ENCODE assay signal across 7 mouse cellular contexts in the genomic region with DNA sequence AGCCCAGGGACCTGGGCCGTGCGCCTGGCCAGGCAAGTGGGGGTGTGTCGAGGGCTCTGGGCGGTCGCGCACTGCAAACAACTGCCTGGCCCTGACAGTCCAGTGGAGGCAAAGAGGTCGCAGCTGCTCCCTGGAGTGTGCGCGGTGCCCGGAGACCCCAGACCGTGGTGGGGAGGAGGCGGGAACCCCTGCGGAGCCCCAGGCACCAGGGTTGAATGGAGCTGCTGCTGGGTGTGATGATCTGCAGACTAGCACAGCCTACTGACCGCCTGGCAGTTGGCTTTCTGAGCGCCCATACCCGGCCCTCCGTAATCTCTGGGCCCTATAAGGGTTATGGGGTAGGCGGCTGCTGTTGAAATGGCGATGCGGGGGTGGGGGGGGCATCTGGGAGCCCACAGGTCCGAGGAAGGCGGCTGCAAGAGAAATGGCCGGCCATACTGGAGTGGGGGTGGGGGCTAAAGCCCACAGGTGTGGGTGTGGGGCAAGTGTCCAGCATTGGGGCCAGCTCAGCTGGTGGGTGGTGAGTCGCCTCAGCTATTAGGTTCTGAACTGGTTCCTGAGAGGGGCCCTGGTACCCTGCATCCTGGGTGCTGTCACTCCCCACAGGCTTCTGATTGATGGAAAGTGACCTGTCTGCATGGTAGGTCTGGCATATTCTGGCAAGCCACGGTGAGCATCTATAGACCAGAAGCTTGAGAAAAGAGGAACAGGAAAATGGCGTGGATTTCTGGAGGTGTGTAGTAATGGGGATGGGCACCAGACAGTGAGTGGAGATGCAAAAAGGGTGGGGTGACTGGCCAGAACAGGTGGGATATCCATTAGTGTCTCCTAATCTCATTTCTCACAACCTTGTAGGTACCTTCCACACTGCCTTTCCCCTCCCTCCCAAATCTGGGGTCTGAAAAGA. TPM values are rescaled to one million over a fixed set of nuclear protein-coding genes. Genes with fewer than 3 reads are reported as not detected.
DNase-seq lines count a peak whose midpoint lies in the region; ATAC-seq and TF ChIP-seq lines count a peak whose summit lies in the region.
"Not testable (repeated sequence)": the region's sequence is repeated elsewhere in the genome, so short reads cannot be mapped to it uniquely, and the experiment has no call there.

No protein-coding gene starts in this region.

- H3K4me2 ChIP-seq in intestine, embryonic 15.5 days (replicated peaks): peak overlapping the region; percentile 64
- peak overlapping the region; percentile 59 for H3K4me2 ChIP-seq in midbrain, embryonic 11.5 days

- not testable (repeated sequence) for H3K9me3 ChIP-seq in embryonic facial prominence, embryonic 10.5 days; intestine, embryonic 15.5 days; midbrain, embryonic 11.5 days (ENCODE audit: control insufficient read depth, low read length)

- TF ChIP-seq POLR2A in heart, adult 2 months (IDR thresholded peaks at IDR 0.05; ENCODE audit: insufficient read depth, low read depth, low read length); liver, adult 2 months (IDR thresholded peaks at IDR 0.05; ENCODE audit: extremely low read depth, insufficient read depth, low read length); small intestine, adult 2 months (IDR thresholded peaks at IDR 0.05; ENCODE audit: low read depth, low read length): not testable (repeated sequence)

- peak overlapping the region; percentile 82 for H3K27ac ChIP-seq in embryonic facial prominence, embryonic 10.5 days (replicated peaks)
- not testable (repeated sequence) for H3K27ac ChIP-seq in heart, adult 2 months; intestine, embryonic 15.5 days; liver, adult 2 months (replicated peaks; ENCODE audit: insufficient read depth, low read depth, low read length); small intestine, adult 2 months (ENCODE audit: insufficient read depth, low read depth, low read length)
- peak overlapping the region; percentile 30; the same call in 1 of the 2 replicates for H3K27ac ChIP-seq in midbrain, embryonic 11.5 days (ENCODE audit: low read depth, low read length)

- WGBS in embryonic facial prominence, embryonic 10.5 days: 17% methylated on average over 26 of the region's 26 CpGs
- WGBS in heart, adult 2 months: 22% methylated on average over 25 of the region's 26 CpGs
- WGBS in intestine, embryonic 15.5 days: 23% methylated on average over 26 of the region's 26 CpGs
- 2% methylated on average over 26 of the region's 26 CpGs for WGBS in liver, adult 2 months
- WGBS in midbrain, embryonic 11.5 days: 25% methylated on average over 22 of the region's 26 CpGs
- 13% methylated on average over 26 of the region's 26 CpGs for WGBS in small intestine, adult 2 months

- TF ChIP-seq EP300 in heart, adult 2 months (IDR thresholded peaks at IDR 0.05; ENCODE audit: insufficient read depth, low read depth, low read length): not testable (repeated sequence)

- peak; percentile 22 for DNase-seq in brain, adult 2 months (ENCODE audit: low read depth, low spot score)
- DNase-seq in embryonic facial prominence, embryonic 10.5 days (ENCODE audit: low spot score): peak; percentile 29
- DNase-seq in heart, adult 2 months: peak; percentile 3 to 46
- not testable (repeated sequence) for DNase-seq in liver, adult 2 months (ENCODE audit: extremely low read depth, low read depth, low spot score)
- peak; percentile 85 for DNase-seq in midbrain, embryonic 11.5 days (ENCODE audit: low spot score, missing footprints)

- H3K27me3 ChIP-seq in embryonic facial prominence, embryonic 10.5 days (replicated peaks; ENCODE audit: low read depth, poor library complexity, severe bottlenecking); heart, adult 2 months (ENCODE audit: control insufficient read depth, insufficient read depth, low read length); intestine, embryonic 15.5 days (replicated peaks); liver, adult 2 months (ENCODE audit: control insufficient read depth, insufficient read depth, low read length); midbrain, embryonic 11.5 days (ENCODE audit: control insufficient read depth, insufficient read depth, low read length); small intestine, adult 2 months (ENCODE audit: control insufficient read depth, insufficient read depth, low read length): not testable (repeated sequence)

- not testable (repeated sequence) for TF ChIP-seq CTCF in heart, adult 2 months (IDR thresholded peaks at IDR 0.05); liver, adult 2 months (IDR thresholded peaks at IDR 0.05; ENCODE audit: low read depth, low read length); small intestine, adult 2 months (IDR thresholded peaks at IDR 0.05; ENCODE audit: extremely low read depth, insufficient read length, insufficient replicate concordance, low read depth, low read length)

- not testable (repeated sequence) for H3K79me2 ChIP-seq in heart, adult 2 months (replicated peaks; ENCODE audit: control insufficient read depth, insufficient read depth, low read length); liver, adult 2 months (ENCODE audit: control insufficient read depth, insufficient read depth, low read length)

- peaks cover 29% of the 10 kb centered on the region for H3K36me3 ChIP-seq in embryonic facial prominence, embryonic 10.5 days (replicated peaks)
- not testable (repeated sequence) for H3K36me3 ChIP-seq in heart, adult 2 months (ENCODE audit: control insufficient read depth, insufficient read depth, low read length); intestine, embryonic 15.5 days; liver, adult 2 months (ENCODE audit: control insufficient read depth, insufficient read depth, low read length); midbrain, embryonic 11.5 days (ENCODE audit: control insufficient read depth, insufficient read depth, low read length); small intestine, adult 2 months (ENCODE audit: control insufficient read depth, insufficient read depth, low read length)

- peak overlapping the region; percentile 69 for H3K4me3 ChIP-seq in embryonic facial prominence, embryonic 10.5 days
- H3K4me3 ChIP-seq in heart, adult 2 months: peak overlapping the region; percentile 42
- peak overlapping the region; percentile 50 for H3K4me3 ChIP-seq in intestine, embryonic 15.5 days (replicated peaks)
- peak overlapping the region; percentile 50; the same call in 1 of the 2 replicates for H3K4me3 ChIP-seq in liver, adult 2 months (ENCODE audit: insufficient read depth, low read depth, low read length)
- peak overlapping the region; percentile 47 for H3K4me3 ChIP-seq in midbrain, embryonic 11.5 days (ENCODE audit: low read depth, low read length)
- peak overlapping the region; percentile 54 for H3K4me3 ChIP-seq in small intestine, adult 2 months (ENCODE audit: low read depth, low read length)

- peak overlapping the region; percentile 43 for H3K9ac ChIP-seq in heart, adult 2 months (ENCODE audit: low read depth, low read length)
- H3K9ac ChIP-seq in intestine, embryonic 15.5 days: peak overlapping the region; percentile 45; the same call in 1 of the 2 replicates
- H3K9ac ChIP-seq in liver, adult 2 months (ENCODE audit: low read depth, low read length): not testable (repeated sequence)
- H3K9ac ChIP-seq in midbrain, embryonic 11.5 days (ENCODE audit: low read length): peak overlapping the region; percentile 63

- intact Hi-C loops in heart, adult 2 months (cut with DNase I): not testable (repeated sequence)

- peak; percentile 75 for ATAC-seq in intestine, embryonic 15.5 days
- peak; percentile 79 for ATAC-seq in midbrain, embryonic 11.5 days (ENCODE audit: low FRiP score)

- not testable (repeated sequence) for H3K4me1 ChIP-seq in embryonic facial prominence, embryonic 10.5 days; heart, adult 2 months (ENCODE audit: control insufficient read depth, insufficient read depth, low read length); intestine, embryonic 15.5 days (replicated peaks); liver, adult 2 months (ENCODE audit: control insufficient read depth, insufficient read depth, low read length); midbrain, embryonic 11.5 days (ENCODE audit: control insufficient read depth, insufficient read depth, low read length); small intestine, adult 2 months (ENCODE audit: control insufficient read depth, insufficient read depth, insufficient read length, low read length)

RNA-seq across cellular contexts. Expression of gene Bhlhb9, which starts 0.8 kb away (rescaled TPM):
- polyA plus RNA-seq in embryonic facial prominence, embryonic 10.5 days (2016; fragmentation: Nextera tagmentation; extraction: Ambion mirVana): 49.2 and 52.8 TPM in 2 replicates
- 10 to 100 TPM in 1 of 2 experiments, 1 to 10 TPM in 1; 9.0 to 16.2 TPM for total RNA-seq in heart, adult 2 months (2021)
- polyA plus RNA-seq in heart, adult 2 months (2012; rRNA removed): 4.7 and 6.6 TPM in 2 replicates
- 32.6 and 35.7 TPM in 2 replicates for polyA plus RNA-seq in intestine, embryonic 15.5 days (2015; fragmentation: Nextera tagmentation; extraction: Ambion mirVana)
- 2.7 and 4.1 TPM in 2 replicates for total RNA-seq in liver, adult 2 months (2014; rRNA removed)
- 0.41 and 1.5 TPM in 2 replicates for polyA plus RNA-seq in liver, adult 2 months (2012; rRNA removed)
- 67.1 and 79.6 TPM in 2 replicates for polyA plus RNA-seq in midbrain, embryonic 11.5 days (2014; fragmentation: Nextera tagmentation; extraction: Ambion mirVana)
- 0.13 and 0.52 TPM in 2 replicates for polyA plus RNA-seq in small intestine, adult 2 months (2012; rRNA removed)

RNA-seq across cellular contexts. Expression of gene Gprasp2, which starts 42.3 kb away (rescaled TPM):
- 28.7 and 31.8 TPM in 2 replicates for polyA plus RNA-seq in embryonic facial prominence, embryonic 10.5 days (2016; fragmentation: Nextera tagmentation; extraction: Ambion mirVana)
- 1 to 10 TPM; 1.2 to 3.5 TPM for total RNA-seq in heart, adult 2 months (2021)
- polyA plus RNA-seq in heart, adult 2 months (2012; rRNA removed): 1.9 and 2.1 TPM in 2 replicates
- polyA plus RNA-seq in intestine, embryonic 15.5 days (2015; fragmentation: Nextera tagmentation; extraction: Ambion mirVana): 17.9 and 18.9 TPM in 2 replicates
- 0.09 and 0.34 TPM in 2 replicates for total RNA-seq in liver, adult 2 months (2014; rRNA removed)
- 0.16 and 0.17 TPM in 2 replicates for polyA plus RNA-seq in liver, adult 2 months (2012; rRNA removed)
- 38.9 and 48.1 TPM in 2 replicates for polyA plus RNA-seq in midbrain, embryonic 11.5 days (2014; fragmentation: Nextera tagmentation; extraction: Ambion mirVana)
- polyA plus RNA-seq in small intestine, adult 2 months (2012; rRNA removed): 0.58 and 1.1 TPM in 2 replicates

RNA-seq across cellular contexts. Expression of gene Armcx5, which starts 54.0 kb away (rescaled TPM):
- 11.1 and 12.3 TPM in 2 replicates for polyA plus RNA-seq in embryonic facial prominence, embryonic 10.5 days (2016; fragmentation: Nextera tagmentation; extraction: Ambion mirVana)
- 1 to 10 TPM; 4.9 to 6.5 TPM for total RNA-seq in heart, adult 2 months (2021)
- polyA plus RNA-seq in heart, adult 2 months (2012; rRNA removed): 1.8 and 3.0 TPM in 2 replicates
- 6.8 and 7.2 TPM in 2 replicates for polyA plus RNA-seq in intestine, embryonic 15.5 days (2015; fragmentation: Nextera tagmentation; extraction: Ambion mirVana)
- total RNA-seq in liver, adult 2 months (2014; rRNA removed): 2.4 and 3.4 TPM in 2 replicates
- polyA plus RNA-seq in liver, adult 2 months (2012; rRNA removed): 0.32 and 0.37 TPM in 2 replicates
- 9.6 and 10.4 TPM in 2 replicates for polyA plus RNA-seq in midbrain, embryonic 11.5 days (2014; fragmentation: Nextera tagmentation; extraction: Ambion mirVana)
- 0.13 TPM in 1 of 2 replicates, not detected in the other for polyA plus RNA-seq in small intestine, adult 2 months (2012; rRNA removed)

RNA-seq across cellular contexts. Expression of gene Gprasp1, which starts 54.0 kb away (rescaled TPM):
- 51.8 and 55.4 TPM in 2 replicates for polyA plus RNA-seq in embryonic facial prominence, embryonic 10.5 days (2016; fragmentation: Nextera tagmentation; extraction: Ambion mirVana)
- total RNA-seq in heart, adult 2 months (2021): 10 to 100 TPM; 18.3 to 25.0 TPM
- polyA plus RNA-seq in heart, adult 2 months (2012; rRNA removed): 7.9 and 11.6 TPM in 2 replicates
- 27.7 and 30.0 TPM in 2 replicates for polyA plus RNA-seq in intestine, embryonic 15.5 days (2015; fragmentation: Nextera tagmentation; extraction: Ambion mirVana)
- 8.8 and 9.5 TPM in 2 replicates for total RNA-seq in liver, adult 2 months (2014; rRNA removed)
- polyA plus RNA-seq in liver, adult 2 months (2012; rRNA removed): 4.9 and 5.8 TPM in 2 replicates
- polyA plus RNA-seq in midbrain, embryonic 11.5 days (2014; fragmentation: Nextera tagmentation; extraction: Ambion mirVana): 76.7 and 81.4 TPM in 2 replicates
- 1.4 and 2.6 TPM in 2 replicates for polyA plus RNA-seq in small intestine, adult 2 months (2012; rRNA removed)
